Mouse (Mus musculus) neural tube, postnatal 0 days (tissue): ENCODE measurements around the gene Mrvi1. TPM values are rescaled to one million over a fixed set of nuclear protein-coding genes. Genes with fewer than 3 reads are reported as not detected.

ENCODE experiments used
- polyA plus RNA-seq: library from polyadenylated mRNA; unstranded; fragments of >200 nt; fragmentation: Nextera tagmentation; extraction: Ambion mirVana; gene quantifications from 2 replicates; pipeline ENCODE4 v1.2.1, GENCODE M21; 2015

The Mrvi1 gene
- 1.2 and 1.5 TPM in 2 replicates for polyA plus RNA-seq

DNA sequence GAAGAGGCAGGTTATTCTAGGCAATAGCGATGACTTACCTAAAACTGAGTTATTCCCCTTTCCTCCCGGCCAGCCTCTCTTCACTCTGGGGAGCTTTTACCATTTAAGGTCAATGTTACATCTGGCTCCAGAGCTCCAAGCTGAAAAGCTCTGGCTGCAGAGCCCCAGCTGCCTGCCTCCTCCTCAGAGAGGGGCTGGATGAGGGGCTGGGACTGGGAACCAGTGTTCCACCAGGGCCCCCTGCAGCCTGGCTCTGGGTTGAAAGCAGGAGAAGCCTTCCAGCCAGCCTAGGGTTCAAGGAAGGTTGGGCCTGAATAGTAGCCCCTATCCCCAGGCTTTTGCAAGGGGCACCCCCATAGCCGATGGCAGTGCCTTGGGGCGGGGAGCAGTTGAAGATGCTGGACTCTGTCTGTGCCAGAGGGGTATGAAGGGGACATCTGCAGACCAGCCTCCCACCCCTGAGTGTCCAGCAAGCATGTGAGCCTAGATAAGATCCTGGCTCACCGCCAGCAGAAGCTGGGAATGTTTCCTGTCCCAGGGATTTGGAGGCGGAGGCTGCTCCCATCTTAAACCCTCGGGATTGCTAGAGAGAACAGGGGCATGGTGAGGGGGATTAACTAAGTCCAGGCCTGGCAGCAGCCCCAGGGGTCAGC lies at the start of gene Mrvi1:
Gene Mrvi1 (minus strand): TSS at position 409 of the 653 bp plus-strand sequence.

DNA sequence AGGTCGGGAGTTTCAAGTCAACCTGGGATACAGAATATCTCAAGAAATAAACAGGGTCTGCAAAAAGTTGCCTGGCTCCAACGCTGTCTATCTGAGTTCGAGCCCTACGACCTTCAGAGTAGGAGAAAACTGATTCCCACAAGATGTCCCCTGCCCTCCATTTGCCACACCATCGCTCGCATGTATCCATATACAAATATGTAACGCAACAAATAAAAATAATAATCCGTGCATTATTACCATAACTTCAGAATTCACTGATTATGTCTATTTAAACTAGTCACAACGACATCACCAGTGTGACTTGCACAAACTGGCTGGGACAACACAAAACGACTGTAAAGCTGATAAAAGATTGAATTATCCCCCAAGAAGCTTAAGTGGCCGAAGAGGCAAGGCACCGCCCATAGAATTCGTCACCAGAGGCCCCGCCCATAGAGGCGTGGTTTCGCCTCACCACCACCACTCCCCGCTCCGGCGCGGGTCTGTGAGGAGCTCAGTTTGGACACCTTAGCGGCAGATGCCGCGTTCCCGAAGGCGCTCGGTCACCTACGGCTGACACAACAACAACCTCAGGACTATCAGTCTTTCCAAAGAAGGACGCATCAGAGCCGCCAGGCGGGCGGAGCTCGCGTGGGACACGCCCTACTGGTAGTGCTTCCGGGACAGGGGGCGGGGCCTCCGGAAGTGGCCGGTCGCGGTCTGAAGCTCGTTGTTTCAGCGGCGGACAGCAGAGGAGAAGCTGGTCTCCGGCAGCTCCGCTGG lies 46.2 kb upstream of the Mrvi1 start, which contains the start of gene Ctr9:
Gene Ctr9 (plus strand): TSS at position 671 of the 765 bp plus-strand sequence.

DNA sequence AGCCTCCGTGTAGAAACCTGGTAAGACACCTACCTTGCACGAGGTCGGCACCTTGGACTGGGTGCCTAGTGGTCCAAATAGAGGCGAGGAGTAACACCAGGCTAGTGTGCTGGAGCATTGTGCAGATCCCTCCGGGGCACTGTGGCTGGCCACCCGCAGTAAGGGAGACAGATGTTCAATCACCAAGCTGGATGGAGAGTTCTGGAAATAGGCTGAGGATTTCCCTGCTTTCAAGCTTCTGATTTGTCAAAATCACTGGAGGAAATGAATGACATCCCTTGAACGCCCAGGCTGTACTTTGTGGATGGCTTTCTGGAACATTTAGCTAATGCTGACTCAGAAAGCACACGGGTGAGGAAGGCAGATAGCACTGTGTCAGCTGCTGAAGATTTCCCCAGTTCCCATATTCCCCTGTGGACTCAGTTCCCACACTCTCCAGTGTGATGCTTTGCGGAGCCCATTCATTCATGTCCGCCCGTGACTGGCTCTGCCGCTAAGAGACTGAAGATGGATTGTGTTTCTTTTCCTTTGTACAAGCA lies 119.4 kb downstream of the Mrvi1 start, which contains the start of gene Lyve1:
Gene Lyve1 (minus strand): TSS at position 489 of the 539 bp plus-strand sequence.

DNA sequence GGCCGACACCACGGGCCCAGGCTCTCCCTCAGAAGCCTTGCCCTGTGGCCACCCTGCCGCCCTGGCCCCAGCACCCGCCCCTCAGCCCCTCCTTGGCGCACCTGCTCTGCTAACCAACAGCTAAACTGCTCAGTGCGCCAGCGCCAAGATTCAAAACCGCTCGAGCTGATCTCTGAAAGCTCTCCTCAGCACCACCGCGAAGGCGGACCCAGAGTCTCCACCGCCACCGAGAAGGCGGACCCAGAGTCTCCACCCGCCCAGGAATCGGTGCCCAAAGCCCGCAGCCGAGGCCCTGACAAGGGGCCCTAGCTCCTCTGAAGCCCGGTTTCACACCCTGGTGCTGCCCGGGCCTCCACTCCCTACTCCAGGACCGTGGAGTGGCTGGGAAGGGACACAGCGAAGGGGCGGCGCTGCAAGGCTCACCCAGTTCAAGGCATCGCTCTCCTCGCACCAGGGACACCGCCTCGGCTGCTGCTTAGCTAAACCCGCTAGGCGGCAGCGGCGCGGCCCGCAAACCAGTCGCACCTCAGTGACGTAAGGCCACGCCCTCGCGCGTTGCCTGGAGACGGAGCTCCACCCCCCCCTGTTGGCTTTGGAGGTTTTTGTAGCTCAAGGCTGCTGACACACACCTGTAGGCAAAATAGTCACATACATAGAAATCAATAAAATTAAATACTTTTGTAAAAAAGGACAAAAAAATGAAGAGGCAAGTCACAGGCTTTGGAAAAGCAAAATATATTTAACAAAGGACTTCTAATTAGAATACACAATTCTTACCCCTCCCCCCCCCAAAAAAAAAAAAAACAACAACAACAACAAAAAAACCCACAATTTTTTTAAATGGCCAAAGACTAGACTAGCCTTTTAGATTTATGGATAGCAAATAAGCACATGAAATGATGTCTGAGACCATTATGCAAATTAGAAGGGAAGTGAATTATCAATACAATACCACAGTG lies 138.1 kb downstream of the Mrvi1 start, which contains the start of gene Rnf141:
Gene Rnf141 (minus strand): TSS at position 542 of the 959 bp plus-strand sequence.

Other genes starting within 250 kb of the Mrvi1 start
- 17.7 and 18.6 TPM in 2 replicates for gene Ampd3, start 214.3 kb downstream of the Mrvi1 start, polyA plus RNA-seq
- 34.5 and 35.5 TPM in 2 replicates for gene Rnf141, start 138.0 kb downstream of the Mrvi1 start, polyA plus RNA-seq
- gene Lyve1, start 119.2 kb downstream of the Mrvi1 start, polyA plus RNA-seq: 7.8 and 9.9 TPM in 2 replicates
- 55.3 and 59.3 TPM in 2 replicates for gene Ctr9, start 46.5 kb upstream of the Mrvi1 start, polyA plus RNA-seq
- gene Eif4g2, start 100.6 kb upstream of the Mrvi1 start, polyA plus RNA-seq: 500 and 544 TPM in 2 replicates